Mouse (Mus musculus) heart, adult 9 months (tissue): ENCODE measurements around the gene Sycp3.
"Not testable (repeated sequence)": the region's sequence is repeated elsewhere in the genome, so short reads cannot be mapped to it uniquely, and the experiment has no call there.

ENCODE experiments used
- DNase-seq, 2 experiments: peaks; one replicate each; pipeline ENCODE4 v3.0.0; 2022; ENCODE audit warnings: low spot score in 2 of 2

Sycp3 gene

DNA sequence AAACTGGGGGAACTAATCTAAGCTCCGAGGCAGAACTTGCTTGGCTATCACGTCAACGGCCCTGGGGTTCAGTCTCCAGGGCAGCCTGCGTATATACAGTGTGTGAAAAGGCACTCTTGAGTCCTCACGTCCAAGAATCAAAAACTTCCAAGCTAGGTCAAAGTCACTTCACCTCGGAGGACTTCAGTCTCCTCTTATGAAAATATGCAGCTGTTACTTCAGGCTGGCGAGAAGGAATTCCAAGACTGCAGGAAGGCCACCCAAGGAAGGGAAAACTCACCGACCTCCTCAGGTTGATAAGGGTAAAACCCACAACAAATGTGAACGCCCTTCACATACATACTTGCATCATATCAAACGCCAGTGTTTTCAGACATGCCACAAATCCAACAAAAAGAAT is 42.0 kb downstream of the Sycp3 start:
- no peak for DNase-seq

DNA sequence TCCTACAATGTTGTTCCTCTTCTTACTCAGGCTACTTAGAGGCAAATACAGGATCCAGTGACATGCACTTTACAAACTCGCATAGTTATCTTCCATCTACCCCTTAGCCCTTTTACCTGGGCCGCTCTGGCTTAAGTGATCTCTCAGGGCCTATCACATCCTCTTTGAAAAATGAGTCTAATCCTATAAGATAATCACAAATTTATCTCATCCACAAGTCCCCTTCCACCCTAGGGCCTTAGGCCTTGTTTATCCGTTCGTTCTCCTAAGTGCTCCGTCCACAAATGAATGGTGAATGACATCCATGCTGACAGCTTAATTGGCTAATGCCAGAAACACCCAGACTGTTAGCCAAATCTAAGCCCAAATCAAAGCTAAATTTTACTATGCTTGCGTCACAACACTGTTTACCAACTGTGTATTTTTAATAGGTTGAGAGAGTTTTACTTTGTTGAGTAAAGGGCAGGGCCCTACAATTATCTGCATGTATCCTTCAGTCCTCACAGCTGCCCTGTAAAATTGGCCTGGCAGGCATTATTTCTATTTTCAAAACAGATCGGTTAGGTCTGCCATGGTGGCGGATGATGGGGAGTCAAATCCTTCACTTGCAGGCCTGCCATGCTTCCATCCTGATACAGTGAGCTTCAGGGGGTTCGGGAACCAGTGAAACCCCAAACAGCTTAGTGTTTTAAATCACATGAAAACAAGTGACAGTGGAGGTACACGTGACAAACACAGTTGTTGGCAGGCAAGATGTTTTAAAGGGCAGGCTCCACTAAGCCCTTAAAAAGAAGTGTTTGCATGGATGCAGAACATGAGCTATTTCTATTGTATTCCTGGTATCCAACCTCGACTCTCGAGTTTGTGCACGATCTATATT is 42.8 kb downstream of the Sycp3 start:
- peak; percentile 26 to 43 for DNase-seq

DNA sequence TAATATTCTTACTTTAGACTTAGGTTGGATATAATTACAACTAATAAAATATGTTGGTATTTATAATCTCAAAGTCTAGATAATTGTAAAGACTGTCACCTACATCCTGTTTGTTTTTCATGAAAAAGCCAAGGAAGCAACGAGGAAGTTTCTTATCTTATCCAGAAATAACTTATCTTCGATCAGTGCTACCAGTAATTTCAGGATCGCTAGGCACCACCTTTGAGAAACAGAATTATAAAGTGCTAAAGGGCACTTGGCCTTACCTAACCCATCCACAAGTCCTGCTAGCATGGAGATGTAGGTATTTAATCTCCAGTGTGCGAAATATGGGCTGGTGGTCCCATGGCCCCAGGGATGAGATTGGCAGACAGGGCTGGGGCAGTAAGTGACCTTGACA is 43.5 kb downstream of the Sycp3 start:
- no peak for DNase-seq

DNA sequence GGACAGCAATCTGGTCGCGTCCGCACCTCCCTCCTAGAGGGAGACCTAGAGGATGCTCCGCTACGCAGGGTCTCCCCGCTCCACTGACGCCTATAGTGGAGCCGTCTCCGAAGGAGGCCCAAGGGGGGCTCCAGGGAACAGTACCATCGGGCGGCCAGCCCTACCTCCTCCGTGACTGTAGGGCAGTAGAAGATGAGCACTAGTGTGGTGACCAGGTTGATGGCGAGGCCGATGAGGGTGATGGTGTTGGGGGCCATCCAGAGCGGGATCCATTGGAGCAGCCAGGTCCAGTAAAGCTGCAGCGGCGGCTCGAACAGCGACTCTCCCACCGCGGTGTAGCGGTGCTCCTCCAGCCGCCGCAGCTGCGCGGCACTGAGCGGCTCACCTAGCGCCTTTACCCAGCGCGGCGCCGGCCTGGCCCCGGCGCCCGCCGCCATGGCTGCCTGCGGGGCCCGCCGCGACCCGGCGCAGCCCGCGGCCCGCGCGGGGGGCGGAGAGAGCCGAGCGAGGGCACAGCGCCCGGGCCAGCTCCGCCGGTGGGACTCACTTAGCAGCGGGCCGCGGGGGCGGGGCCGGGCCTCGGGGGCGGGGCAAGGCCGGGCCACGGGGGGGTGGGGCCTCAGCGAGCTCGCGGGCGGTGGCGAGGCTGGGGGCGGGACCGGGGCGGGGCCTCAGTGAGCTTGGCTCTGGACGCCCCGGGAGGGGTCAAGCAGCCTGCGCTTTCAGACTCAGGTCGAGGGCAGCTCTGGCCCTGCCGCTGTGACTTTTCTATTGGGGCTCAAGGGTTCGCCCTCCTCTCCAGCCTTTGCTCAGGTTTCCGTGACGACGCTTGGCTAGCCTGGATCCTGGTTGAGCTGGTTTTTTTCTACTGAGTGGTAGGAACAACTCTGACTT is 44.3 kb downstream of the Sycp3 start, which contains the start of gene Chpt1:
Gene Chpt1, minus strand, starts transcription at position 653 of the 894 bp plus-strand sequence.
- peak; percentile 85 to 86 for DNase-seq

DNA sequence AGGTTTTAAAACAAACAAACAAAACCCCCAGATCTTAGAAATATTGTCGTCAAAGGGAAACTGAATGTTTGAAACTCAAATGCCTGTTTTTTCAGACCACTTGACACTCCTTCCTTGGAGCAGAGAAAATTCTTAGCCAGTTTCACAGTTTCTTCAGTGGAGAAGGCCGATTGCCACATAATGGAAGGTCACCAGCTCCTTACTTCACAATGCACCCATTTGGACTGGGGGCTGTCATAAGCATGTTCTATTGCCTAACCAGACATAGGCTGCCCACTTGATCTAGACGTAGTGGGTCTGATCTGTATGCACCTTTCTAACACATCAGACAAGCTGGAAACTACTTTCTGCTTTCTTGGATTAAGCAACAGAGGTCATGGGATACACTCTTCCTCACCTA is 45.1 kb downstream of the Sycp3 start:
- no peak for DNase-seq

DNA sequence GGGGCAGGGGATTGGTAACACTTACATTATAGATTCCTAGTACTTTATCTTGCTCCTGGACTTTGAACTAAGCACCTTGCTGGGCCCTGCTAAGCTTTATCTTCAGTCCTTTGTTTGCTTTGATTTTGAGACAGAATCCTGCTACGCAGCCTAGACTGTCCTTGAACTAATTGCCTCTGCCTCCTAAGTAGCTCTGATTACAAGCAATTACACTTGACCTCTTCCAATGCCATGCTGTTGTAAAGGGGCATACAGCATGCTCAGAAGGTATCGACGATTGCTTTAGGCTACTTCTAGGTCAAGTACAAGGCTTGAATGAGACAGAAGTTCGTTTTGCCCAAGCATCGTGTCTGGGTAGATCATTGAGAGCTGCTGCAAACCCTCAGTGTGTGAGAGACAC is 45.9 kb downstream of the Sycp3 start:
- DNase-seq: no peak

DNA sequence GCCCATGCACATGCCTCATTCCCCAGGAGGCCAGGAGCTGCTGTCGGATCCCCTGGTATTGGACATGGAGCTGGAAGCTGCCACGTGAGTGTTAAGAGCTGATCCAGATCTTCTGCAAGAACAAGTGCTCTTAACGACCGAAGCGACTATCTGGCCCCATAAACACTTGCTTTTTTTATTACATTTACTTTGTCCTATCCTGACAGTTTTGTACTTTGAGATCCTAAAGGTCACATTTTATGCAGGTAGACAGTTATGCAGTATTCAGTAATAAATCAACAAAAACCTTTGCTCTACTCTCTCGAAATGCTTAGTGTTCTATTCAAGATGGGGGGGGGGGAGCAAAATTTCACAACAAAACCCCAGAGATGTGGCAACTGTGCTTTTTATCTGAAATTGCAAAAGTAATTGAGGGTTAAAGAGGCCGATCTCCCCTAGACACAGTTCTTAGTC is 48.3 kb downstream of the Sycp3 start:
- DNase-seq: no peak

DNA sequence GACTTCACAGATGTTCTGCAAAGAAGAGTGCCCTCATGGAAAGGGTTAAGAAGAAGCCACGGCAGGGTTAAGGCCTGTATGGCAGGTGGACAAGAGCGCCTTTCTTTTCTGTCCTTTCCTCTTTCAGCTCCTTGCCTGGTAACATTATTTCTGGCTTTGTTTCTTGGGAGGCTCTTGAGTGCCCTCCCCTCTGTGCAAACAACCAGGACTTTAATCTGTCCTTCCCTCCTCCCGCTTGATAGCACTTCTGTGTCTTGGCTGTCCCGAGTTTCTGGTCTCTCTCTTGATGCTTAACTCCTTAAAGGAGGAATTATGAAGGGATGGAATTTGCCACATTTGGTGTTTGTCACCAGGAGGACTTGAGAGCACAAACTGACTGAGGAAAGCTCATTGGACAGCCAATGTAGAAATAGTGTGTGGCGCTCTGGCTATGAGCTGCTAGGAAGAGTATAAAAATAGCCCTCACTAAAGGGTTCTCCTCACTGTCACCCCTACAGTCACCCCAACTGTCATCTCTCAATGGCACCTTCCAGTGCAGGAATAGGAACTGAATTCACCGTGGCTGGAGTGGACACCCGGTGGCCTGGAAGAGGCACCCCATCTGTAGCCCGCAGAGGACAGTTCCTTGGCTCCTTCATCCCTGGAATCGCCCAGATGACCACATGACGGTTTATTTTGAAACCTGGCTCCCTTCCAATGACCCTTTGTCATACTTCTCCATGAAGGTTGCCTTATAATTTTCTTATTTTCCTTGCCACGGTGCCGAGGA is 51.3 kb downstream of the Sycp3 start:
- peak; percentile 80 to 82 for DNase-seq

DNA sequence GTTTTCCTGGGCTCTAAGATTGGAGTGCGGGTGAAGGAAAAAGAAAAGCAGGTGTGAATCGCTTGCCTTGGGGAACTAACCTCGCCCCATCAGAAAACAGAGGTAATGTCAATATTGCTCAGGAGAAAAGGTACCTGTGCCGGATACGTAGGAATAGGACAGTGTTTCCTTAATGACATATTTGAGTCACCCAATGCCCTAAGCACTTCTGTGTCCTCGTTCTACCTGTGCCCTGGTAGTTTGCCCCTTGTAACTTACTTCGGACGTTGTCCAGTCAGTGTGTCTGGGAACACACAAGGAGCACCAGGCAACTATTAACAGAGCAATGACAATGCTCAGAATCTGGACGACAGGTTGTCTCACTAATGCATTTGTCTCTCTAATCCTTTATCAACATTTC is 52.0 kb downstream of the Sycp3 start:
- no peak for DNase-seq

DNA sequence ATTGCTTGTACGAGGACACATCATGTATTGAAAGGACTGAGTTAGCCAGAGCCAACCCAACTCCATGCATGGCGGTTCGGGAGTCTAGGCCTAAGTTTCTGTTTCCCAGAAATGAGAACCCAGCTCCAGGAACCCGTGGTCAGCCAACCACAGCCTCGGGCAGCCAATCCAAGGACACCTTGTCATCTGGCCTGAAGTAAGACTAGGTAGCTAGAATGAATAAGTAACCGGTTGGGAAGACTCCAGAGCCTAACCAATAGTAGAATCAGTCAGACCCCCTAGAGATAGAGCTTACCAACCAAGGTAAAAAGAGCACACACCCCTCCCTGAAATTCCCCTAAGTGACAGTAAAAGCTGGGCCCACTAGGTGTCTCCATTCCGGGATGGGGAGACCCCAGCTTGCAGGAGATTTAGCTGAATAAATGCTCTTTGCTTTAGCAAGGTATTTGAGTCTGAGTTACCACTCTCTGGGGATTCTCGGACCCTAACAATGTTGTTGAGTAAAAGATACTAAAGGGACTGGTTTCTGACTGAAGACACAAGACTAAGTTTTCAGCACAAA is 54.3 kb downstream of the Sycp3 start:
- no peak for DNase-seq

DNA sequence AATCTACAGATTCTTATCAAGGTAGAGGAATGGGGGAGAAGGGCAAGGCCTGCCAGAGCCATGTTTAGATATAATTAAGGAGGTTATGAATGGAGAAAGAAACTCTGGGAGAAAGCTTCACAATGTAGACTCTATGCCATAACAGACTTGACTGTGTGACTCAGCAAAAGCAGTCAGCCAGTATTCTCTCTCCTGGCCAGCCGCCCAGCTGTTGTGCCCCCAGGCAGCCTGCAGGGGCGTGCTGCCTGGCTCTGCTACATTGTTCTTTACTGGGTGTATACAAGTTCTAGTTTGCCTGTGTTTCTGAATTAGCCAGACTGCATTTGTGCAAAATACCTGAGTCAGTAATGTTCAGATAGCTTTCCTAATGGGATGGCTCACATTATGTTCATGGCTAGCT is 55.1 kb downstream of the Sycp3 start:
- DNase-seq: peak; percentile 25 to 66

DNA sequence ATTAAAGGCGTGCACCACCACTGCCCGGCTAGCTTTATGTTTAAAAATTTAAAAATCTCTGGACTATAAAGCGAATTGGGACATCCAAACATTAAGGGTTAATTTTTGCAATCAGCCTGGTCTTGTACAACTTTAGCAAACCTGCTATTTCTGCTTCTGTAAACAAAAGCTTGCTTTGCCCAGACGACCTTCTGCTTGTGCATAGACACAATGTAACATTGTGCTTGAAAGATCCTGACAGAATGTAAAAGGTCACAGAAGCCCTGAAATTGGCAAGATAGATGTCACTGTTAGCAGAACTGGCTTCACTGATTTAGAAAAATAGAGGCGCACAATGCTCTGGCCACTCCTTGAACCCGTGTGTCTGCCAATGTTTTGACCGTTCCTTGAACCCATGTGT is 55.7 kb downstream of the Sycp3 start:
- DNase-seq: not testable (repeated sequence)

DNA sequence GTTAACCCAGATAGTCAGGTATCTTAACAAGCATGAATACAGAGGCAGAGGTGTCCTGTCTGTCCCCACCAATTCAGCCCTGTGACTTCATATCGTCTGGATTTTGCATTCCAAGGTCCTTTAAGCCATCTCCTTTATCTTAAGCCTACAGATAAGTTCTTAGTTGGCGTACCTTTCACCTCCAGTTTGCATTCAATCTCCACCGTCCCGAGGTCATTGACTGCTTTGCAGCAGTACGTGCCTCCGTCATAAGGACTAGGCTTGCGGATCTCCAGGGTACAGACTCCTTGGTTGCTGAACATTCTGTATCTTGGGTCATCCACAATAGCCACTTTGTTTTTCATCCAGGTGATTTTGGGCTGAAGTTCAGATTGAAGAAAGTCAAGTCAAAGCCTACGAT is 63.4 kb downstream of the Sycp3 start:
- DNase-seq: no peak
